Mouse (Mus musculus) thymus, adult 2 months (tissue): ENCODE results near the gene Ubr3.

Experiments used
- CTCF ChIP-seq: fragments of 200-500 bp; IDR thresholded peaks from 2 replicates; pipeline ENCODE4 v1.5.1; 2012; ENCODE audit warnings: mild to moderate bottlenecking, control low read depth, low read length, moderate library complexity, borderline replicate concordance; ENCODE audit not compliant: control insufficient read depth, poor library complexity, insufficient read depth; ENCODE audit errors: extremely low read depth
- POLR2A ChIP-seq: fragments of 200-500 bp; IDR thresholded peaks from 2 replicates; pipeline ENCODE4 v1.6.1; 2012; ENCODE audit warnings: mild to moderate bottlenecking, low read length, control low read depth, moderate library complexity; ENCODE audit not compliant: control insufficient read depth, poor library complexity, insufficient read depth; ENCODE audit errors: extremely low read depth

GRCm38 (mm10) chr2:70000316-70000715, 103.3 kb downstream of the Ubr3 start:
- TF ChIP-seq CTCF (no peak), POLR2A (no peak)
